Mouse (Mus musculus): ENCODE results near the gene Irak3.

DNA sequence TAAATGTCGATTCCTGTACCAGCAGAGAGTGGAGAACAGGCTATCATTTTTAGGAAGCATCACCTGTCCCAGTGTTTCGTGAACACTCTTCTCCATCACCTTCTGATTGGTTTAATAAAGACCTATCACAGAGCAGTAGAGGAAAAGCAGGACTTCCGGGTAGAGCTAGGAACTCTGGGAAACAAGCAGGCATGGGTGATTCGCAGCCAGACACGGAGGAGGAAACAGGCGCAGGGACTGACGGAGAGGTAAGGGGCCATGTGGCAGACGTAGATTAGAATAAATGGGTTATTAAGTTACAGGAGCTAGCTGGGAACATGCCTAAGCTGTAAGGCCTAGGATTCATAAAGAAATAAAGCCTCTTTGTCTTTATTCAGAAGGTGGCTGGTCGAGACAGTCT, 41.4 kb downstream of the Irak3 start:
- no peak for TF ChIP-seq CTCF (IDR thresholded peaks at IDR 0.05 in 2 of 3, conservative IDR thresholded peaks at IDR 0.05 in 1 of 3; ENCODE audit: control insufficient read depth in 1 of 3, insufficient read depth in 1 of 3, low read depth in 2 of 3, low read length in 3 of 3, poor library complexity in 1 of 3, severe bottlenecking in 1 of 3)
- no peak for TF ChIP-seq SMC3 (IDR thresholded peaks at IDR 0.05; ENCODE audit: low read depth, low read length)
- no peak for TF ChIP-seq RCOR1 (IDR thresholded peaks at IDR 0.05; ENCODE audit: low read depth, low read length)

Data from MEL (cell line).